Mouse (Mus musculus) adrenal gland, postnatal 4 days (tissue): ENCODE measurements at regions not wholly inside any gene's neighbourhood (a gene's known extent, or its start where the extent isn't known, plus 50 kb on each side); places are given as distances from the start of the nearest gene placed in this dataset.

ENCODE experiments used
- DNase-seq, 2 experiments: peaks; one replicate each; pipeline ENCODE4 v3.0.0; 2021 to 2022; ENCODE audit warnings: low spot score in 2 of 2, mixed read lengths in 2 of 2

DNA sequence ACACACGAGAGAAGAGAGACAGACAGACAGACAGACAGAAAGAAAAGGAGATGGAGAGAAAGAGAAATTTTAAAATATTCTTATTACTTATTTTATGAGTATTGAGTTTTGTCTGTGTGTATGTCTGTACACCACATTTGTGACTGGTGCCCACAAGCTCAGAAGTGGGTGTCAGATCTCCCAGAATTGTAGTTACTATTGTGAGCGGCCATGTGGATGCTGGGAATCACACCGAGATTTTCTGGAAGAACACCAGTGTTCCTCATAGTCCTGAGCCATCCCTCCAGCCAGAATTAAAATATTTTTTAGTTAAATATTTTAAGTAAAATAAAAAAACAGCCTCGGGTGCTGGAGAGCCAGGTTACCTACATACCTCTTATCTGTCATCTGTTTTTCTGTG is 110.6 kb upstream of the Med13l start:
- DNase-seq = no peak

DNA sequence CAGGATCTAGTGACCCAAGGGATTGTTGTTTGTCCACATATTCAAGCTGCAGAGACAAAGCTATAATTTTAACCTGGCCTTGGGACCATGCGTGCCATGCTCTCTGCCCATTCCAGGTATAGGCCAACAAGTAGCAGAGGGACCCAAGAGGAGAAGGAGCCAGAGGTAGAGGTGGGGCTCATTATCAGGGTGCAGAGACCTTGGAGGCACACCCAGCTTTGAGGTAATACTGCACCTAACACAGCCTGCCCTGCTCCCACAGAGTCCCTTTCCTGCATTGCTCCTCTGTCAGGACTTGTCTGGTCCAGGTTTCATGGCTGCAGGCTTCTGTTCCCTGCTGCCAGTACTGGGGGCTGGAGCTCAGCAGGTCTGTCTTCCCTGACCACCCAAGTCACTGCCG is 108.4 kb upstream of the Med13l start:
- DNase-seq = no peak

DNA sequence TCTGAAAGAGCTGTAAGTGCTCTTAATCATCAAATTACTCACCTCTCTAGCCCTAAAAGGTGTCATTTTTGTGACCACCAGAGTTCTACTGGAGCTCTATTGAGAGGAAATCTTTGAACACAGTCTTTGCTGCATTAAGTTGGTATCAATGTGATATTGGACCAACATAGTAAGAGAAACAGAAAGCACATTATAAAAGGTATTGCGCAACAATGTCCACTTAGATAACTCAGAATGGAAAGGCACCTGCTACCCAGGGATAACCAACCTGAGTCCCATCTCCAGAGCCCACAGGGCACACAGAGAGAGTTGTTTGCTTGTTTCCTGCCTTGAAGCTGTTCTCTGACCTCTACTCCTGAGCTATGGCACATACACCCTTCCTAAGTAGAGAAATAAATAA is 106.4 kb upstream of the Med13l start:
- DNase-seq = no peak

DNA sequence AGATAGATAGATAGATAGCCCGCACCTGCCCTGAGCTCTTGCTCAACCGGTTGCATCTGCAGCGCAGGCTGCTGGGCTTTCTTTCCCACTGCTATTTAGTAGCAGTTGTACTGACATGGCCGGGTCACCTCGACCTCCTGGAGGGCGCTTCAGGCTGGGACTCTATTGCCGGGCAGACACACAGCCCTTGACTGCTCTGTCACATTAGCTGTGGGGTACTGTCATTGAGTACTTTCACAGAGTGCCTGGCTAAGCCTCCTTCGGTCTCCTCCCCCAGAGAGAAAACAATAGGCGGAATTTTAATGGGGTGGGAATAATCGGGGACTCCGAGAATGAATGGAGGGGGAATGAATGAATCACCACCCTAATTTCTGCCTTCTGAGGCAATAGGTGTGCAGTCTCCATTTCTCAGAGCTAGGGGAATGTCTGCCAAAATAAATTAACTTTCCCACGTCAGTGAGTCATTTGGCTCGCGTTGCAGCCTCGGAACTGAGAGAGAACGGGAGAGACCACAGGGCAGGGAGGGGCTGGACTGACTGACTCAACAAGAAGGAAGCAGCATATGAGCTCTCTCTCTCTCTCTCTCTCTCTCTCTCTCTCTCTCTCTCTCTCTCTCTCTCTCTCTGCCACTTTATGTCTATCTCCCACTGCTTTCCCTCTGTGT is 101.6 kb upstream of the Med13l start:
- peak in 1 of 2 experiments; percentile 45 for DNase-seq

DNA sequence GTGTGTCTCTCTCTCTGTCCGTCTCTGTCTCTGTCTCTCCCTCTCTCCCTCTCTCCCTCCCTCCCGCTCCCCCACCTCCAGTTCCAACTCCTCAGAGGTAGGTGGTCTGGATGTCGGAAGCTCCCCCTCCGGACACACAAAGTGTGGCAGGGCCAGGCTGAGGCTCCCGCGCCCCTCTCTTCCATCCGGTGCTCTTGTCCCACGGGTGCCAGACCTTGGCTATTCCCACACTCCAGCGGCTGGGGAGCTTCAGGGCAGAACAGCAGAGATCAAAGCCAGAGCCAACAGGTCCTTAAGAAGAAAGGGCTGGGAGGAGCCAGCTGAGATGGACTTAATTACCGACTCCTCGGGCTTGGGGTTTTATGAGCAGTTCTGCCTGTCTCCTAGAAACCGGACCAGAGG is 101.1 kb upstream of the Med13l start:
- DNase-seq = no peak

DNA sequence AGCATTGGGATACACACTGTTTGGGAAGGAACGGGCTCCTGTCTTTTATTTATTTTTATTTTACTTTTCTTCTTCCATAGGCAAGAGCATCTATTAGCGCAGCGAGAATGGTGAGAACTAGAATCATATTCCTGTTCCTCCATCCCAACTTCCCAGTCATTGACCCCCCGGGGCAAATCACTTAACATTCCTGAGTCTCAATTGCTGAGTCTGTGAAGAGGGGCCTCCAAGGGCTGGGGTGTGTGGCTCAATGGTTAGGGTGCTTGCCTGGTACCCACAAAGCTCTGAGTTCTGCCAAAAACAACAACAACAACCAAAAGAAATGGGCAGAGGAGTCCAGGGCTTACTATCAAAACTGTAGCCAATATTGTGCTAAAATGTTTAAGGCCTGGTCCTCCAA is 98.5 kb upstream of the Med13l start:
- no peak for DNase-seq

DNA sequence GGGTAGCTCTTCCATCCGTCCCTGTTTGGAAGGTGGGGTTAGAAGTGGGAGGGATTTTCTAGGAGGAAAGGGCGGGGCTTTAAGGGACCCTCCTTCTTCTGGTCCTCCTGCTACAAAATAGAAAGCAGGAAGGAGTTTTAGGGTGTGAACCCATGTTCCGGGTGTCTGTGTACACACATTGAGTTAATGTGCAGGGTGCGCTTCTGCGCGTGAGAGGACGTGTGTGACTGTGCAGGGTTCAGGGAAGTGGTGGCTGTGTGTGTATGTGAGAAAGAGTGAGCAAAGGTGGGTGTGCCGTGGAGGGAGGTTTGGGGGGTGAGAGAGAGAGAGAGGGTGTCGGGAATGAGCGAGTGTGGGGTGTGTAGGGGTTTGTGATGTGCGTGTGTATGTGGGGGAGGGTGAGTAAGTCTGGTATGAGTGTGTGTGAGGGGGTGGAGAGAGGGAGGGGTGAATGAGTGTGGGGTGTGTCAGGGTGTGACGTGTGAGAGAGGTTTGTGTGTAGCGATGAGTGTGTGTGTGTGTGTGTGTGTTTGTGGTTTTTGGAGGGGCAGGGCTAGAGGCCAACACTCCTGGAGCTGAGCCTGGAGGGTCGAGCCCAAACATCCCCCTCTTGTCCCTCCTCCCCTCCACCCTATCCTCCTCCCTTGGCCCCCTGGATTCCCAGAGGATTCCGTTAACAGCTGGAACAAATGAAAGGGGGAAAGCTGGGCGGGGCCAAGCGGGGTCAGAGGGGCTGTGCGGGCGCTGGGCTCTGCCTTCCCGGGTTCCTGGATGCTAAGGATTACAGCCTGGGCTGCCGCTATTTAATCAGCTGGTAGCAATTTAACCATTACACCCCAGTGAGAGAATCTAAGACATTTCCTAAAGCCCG is 95.3 kb upstream of the Med13l start:
- DNase-seq = no peak

DNA sequence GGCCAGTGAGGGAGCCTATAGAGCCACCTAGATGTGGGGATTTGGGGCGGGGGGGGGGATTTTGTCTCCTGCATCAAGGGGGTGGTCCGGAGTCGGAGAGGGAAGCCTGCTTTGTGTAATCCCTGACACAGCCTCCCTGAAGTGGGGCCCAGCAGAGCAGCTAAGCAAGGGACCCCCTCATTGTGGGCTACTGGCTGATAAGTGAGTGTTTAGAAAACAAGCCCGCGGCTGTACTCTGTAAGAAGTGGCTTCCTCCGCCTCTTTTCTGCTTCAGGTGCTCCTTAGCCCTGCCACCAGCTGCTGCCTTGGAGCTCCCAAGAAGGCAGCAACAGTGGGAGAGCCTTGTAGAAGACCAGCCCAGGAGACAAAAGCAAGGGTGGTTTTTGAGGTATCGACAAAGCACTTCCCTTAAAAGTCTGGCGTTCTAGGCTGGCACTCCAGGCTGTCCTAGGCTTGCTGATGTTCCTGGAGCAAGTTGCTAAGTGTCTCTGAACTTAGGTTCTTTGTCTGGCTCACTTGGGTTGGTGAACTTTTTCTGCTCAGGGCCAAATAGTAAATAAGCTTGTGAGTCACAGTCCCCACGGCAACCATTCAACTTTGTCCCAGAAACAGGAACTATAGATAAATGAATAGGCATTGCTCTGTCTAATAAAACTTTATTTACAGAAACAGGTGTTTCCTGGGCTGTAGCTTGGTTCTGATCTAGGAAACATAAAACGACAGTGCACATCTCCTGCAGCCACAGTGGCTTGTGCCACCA is 94.3 kb upstream of the Med13l start:
- no peak for DNase-seq

DNA sequence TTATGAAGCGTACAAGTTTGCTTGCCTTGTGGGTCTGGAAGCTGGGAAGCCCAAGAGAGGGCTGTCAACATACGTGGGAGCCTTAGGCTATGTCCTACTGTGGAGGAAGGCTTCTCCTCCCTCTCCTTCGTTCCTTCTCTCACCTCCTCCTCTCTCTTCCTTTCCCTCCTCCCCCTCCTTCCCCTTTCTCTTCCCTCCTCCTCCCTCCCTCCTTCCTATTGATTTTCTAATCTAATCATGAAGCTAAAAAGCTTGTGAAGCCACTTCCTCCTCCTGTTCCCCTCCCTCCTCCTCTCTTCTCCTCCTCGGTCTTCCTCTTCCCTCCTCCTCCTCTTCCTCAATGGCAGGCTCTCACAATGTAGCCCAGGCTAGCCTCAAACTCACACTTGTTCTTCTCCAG is 91.7 kb upstream of the Med13l start:
- DNase-seq = no peak

DNA sequence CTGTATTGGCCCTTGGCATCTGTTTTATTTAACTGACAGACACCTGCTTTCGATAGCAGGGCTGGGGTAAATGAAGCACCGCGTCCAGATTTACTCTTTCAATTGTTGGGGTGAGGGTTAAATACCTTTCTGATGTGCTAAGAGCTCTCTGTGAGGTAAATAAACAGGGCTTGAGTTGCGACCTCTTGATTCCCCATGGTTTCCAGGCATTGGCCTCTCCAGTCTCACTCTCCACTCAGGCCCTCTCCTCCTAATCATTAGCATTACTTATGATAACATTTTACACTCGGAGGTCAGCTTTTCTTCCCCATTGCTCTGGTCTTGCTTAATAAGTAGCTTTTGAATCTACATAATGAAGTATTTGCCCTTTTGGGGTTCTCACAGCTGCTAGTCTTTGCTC is 88.9 kb upstream of the Med13l start:
- no peak for DNase-seq

DNA sequence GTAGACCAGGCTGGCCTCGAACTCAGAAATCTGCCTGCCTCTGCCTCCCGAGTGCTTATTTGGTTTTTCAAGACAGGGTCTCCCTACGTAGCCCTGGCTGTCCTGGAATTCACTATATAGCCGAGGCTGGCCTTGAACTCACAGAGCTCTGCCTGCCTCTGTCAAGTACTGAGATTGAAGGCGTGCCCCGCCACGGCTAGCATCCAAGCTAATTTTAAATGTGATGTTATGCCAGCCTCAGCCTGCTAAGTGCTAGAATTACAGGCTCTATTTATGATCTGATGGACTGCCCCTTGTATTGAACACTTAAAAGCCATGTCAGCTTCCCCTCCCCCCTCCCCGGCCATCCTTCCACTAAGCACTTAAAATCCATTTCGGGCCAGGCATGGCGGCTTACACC is 88.2 kb upstream of the Med13l start:
- no peak for DNase-seq

DNA sequence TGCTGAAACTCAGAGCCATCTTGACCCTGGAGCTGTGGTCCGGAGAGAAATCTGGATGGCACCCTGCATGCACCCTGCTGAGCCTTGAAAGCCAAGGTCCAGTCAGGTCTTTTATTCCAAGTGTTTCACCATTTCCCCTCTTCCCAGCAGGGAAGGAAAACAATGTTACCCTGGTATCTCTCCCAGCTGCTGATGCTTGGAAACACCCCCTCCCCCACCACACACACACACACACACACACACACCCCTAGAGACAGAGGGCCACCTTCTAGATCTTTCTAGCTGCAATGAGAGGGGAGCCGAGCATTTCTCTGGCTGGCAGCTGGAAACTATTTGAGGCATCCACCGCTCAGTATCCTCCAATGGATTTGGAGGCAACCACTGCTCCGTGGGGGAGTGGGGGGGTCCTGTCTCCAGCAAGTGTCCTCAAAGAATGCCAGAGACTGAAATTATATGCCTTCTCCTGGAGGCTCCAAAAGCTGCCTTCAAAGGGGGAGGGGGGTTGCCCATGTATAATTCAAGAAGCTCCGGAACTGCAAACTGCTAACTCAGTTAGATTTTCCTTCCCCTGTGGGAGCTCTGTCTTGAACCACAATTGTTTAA is 87.2 kb upstream of the Med13l start:
- DNase-seq = no peak

DNA sequence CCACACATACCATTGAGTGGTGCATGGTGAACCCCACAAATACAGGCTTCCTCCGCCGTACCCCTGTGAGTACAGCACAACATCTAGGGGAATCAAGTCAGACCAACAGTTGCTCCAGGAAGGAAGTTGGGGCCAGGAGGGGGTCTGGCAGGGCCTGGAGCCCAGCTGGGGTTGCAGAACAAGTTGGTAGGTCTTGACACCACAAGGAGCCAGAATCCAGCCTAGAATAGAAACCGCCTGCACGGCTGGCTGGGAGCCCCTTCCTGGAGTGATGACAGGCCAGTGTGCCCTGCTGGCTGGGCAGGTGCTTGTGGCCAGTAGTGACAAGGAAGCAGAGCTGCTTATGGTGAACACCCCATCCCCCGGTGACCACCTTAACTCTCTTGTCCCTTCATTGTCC is 83.9 kb upstream of the Med13l start:
- no peak for DNase-seq

DNA sequence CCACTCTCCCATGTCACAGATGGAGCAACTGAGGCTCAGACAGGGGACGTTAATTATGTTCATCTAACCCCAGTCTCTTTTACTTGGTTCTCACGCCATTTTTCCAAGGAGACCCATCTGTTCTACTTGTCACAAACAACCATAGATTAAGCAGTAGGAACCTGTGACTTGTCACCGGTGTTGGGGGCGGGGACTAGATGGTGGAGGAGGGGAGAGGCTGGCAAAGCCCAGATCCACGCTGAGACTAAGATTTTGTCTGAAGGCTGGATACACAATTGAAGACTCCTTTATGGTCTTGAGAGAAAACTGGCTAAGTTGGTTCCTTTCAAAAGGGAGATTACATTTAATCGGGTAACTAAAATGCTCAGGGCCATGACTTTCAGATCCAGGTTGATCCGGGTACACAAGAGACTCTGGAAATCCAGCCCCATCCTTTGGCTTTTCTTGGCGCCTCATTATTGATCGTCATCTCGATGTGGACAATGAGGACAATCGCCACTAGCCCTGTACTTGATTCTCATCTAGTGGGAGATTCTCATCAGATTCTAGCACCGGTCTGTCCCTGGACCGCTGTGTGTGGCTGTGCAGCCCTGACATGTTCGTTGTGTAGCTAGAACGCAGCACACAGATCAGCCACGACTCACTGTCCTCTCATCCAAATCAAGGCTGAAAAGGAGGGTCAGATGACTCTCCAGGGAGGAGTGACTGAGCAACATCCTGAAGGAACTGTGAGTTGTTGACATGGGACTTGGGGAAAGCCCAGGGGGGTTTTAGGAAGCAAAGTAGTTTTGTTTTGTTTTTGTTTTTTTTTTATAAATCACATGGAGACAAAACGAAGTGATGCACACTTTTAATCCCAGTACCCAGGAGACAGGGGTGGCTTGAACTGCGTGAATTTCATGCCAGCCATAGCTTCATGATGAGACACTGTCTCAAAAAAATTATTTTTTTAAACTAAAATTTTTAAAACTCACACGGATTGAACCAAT is 83.1 kb upstream of the Med13l start:
- no peak for DNase-seq

DNA sequence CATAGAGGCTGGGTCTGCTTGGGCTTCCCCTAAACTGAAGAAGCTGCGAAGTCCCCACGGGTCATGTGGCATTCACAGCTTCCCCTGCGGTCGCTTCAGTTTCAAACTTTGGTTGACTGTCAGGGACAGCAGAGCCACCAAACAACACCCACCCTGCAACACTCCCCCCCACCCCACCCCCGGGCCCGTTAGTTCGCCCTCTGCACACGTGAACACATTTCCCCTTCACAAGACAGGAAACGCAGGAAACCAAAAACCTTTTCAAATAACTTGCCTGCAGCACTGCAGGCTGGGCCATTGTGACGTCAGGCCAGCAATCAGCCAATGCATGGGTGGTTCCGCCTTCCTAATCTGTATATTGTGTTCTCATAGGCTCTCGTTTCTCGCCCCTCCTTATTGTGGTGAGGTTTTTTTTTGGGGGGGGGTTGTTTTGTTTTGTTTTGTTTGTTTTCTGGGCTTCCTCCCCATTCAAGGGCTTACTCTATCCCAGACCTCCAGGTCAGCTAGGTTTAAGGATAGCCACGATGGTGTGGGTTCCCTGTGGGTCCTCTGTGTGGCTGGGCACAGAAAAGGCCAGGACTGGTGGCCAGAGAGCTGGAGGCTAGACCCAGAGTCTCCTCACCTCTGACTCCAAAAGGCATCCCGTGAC is 82.2 kb upstream of the Med13l start:
- DNase-seq = peak in 1 of 2 experiments; percentile 45

DNA sequence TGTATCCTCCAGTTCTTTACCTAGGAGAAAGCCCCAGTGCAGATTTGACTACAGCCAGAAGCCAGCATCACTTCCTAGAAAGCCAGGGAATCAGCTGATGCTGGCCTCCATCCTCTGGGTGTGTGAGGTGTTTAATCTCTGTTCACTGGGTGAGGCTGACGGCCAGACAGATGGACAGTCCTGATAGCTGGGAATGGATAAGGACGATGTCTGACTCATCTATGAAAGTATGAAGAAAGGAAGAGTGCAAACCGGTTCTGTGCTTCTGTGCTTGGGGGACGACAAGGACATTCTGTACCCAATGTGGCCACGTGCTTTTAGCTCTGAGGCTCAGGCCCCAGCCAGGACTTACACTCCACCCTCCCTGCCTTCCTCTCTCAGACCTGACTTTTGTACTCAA is 80.5 kb upstream of the Med13l start:
- DNase-seq = no peak

DNA sequence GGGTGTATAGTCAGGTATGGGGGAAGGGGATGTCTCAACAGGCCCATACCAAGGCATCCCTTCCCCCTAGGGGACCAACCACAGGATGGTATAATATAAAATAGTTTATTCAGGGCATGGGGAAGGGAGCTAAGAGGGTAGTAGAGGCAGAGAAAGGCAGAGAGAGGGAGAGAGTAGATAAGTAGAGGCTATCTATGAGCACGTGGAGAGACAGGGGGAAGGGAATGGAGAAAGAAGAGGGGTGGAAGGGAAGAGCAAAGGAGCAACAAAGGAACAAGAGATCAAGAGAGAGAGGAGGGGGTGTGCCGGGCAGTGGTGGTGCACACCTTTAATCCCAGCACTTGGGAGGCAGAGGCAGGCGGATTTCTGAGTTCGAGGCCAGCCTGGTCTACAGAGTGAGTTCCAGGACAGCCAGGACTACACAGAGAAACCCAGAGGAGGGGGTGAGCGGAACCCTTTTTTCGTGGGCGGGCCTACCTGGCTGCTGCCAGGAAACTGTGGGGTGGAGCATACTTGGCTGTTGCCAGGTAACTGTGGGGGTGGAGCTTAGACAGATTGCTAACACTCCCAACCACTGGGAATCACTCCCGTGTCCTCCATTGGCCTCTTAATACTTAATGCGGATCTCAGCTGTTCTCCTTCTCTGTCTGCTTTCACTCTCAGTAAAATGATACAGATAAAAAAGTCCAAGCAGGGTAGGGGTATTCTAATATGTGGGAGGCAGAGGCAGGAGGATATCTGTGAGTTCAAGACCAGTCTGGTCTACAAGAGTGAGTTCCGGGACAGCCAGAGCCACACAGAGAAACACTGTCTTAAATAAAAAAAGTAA is 79.3 kb upstream of the Med13l start:
- DNase-seq = no peak

DNA sequence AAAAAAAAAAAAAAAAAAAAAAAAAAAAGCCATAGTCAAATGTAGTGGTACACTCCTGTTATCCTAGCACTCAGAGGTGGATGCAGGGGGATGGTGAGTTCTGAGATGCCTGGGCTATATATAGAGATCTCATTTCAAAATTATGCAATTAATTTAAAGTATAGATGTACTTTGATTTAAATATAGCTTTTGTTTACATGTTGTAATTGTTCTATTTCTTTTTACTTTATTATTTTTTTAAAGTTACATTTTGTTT is 78.8 kb upstream of the Med13l start:
- DNase-seq = no peak

DNA sequence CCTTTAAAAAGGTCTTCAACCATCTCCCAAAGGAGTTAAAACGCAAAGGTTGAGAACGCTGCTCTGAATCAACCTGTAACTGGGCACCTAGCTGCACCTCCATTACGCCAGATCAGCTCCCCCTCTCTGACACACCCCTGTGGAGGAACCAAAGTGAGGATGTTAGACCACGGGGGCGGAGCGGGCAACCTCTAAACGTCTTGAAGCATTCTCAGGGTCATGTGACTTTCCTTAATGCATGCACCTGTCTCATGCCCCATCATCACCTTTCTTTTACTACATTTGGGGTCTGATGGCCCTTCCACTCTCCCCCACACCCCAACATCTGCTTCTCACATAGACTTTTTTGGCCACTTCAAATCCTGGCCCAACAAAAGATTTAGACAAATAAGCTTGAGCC is 77.9 kb upstream of the Med13l start:
- DNase-seq = no peak
